Mouse (Mus musculus) erythroblast, embryonic 14.5 days (primary cell): ENCODE measurements at regions not wholly inside any gene's neighbourhood (a gene's known extent, or its start where the extent isn't known, plus 50 kb on each side); places are given as distances from the start of the nearest gene placed in this dataset.

ENCODE experiments used
- GATA1 ChIP-seq: IDR thresholded peaks from 2 replicates; pipeline ENCODE4 v1.6.1; 2012; ENCODE audit warnings: low read length, inconsistent platforms, mixed read lengths
- TAL1 ChIP-seq: IDR thresholded peaks from 3 replicates; pipeline ENCODE4 v1.6.1; 2012; ENCODE audit warnings: low read length, inconsistent platforms, mixed read lengths

DNA sequence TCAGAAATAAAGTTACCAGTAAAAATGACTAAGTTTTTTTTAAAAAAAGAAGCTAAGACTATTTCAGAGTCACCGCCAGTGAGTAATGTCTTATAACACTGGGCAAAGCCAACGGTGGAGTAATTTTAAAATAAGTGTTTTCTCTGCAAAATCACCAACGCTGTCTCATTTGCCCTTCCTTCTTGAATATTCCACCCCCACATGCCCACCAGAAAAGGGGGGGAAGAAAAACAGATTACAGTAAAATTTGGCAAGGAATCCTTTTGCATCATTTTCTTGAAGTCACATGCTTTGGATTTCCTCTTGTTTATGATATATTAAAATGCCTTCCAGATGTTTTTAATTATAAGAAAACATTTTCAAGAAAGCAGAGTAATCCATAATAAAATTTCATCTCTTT, 482.9 kb downstream of the Lmo4 start:
- TF ChIP-seq GATA1 (no peak), TAL1 (no peak)
